Mouse (Mus musculus) ovary, adult 18-20 months (tissue): ENCODE measurements around the gene Kirrel2.

Source experiments
- DNase-seq: peaks from one replicate; pipeline ENCODE4 v3.0.0; 2022; ENCODE audit warnings: low spot score, mixed read lengths

Gene Kirrel2

DNA sequence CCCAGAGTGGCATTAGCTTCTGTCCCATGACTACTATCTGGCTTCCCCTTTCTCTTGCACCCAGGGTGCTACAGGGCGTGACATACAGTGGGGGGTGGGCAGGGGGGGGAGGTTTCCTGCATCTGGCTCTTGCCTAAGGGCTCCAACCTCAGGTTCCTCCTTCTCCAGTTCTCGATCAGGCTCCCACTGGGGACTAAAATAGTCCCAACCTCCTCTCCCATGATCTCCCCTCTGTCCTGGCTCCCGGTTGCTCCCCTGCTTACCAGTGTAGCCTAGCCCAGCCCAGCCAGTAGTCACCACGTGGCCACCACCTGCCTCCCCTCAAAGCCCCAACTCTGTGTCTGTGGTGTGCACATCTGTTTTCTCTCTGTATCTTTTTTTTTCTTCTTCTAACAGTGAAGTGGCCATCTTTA is 44.7 kb downstream of the Kirrel2 start:
- no peak for DNase-seq

DNA sequence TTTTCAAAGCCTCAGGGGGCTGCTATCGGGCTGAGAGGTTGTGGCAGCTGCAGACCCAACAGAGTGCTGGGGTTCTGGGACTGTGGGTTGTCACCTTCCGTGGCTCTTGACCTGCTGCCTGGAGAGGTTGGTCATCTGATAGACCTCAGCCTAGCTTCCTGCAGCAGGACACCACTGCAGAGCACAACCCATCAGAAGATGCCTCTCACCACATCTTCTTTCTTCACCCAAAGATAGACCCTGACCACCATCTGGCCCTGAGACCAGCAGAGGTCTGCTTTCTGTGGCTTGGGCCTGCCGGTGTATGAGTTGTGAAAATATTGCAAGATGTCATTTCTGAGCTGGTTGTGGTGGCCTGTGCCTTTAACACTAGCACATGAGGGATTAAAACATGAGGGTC is 46.5 kb downstream of the Kirrel2 start:
- DNase-seq, result no peak

DNA sequence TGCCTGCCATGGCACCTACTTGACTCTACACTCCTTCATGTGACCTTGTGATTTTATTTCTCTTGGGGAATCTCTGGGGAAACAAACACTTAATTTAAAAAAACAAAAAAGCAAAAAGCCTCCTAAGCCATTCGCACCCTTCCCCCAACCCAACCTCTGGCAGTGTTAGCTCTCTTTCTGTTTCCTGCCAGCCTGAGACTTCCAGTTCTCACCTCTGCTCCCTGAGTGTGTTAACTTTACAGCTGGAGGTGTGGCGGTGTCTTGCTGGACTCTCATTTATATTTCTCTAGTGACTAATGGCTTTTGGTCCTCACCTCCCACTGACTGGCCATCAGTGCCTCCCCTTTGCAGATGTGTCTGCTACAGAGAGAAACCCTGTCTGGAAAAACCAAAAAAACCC is 47.7 kb downstream of the Kirrel2 start:
- no peak for DNase-seq

DNA sequence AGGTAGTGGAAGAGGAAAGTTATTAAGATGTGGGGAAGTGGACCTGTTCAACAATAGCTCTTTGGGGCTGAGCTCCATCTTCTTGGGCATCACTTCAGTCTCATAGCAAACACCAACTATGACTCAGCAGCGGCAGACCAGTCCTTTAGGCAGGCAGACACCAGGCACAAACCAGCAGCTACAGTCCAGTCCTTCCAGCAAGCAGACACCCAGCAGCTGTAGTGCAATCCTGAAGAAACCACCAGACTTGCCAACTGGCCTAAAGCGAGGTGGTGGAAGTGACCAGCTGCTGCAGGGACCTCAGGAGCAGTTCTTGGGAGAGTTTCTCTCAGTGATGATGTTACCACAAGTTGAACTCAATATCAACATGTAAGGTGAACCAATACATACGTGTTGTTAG is 48.9 kb downstream of the Kirrel2 start:
- DNase-seq, result no peak

DNA sequence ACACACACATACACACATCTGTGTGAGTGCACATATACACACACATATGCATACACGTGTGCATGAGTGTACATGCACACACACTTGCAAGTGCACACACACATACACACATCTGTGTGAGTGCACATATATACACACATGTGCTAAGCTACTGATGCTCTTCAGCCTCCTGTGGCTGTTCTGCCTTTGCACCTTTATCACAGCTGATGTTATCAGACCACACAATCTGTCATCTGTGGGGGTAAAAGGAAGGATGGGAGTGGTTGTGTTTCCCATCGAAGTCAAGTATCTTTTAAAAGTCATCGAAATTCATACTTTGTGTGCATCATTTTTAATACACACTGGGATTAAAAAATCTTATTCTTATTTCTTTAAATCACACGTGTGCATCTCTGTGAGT is 55.1 kb downstream of the Kirrel2 start:
- no peak for DNase-seq

DNA sequence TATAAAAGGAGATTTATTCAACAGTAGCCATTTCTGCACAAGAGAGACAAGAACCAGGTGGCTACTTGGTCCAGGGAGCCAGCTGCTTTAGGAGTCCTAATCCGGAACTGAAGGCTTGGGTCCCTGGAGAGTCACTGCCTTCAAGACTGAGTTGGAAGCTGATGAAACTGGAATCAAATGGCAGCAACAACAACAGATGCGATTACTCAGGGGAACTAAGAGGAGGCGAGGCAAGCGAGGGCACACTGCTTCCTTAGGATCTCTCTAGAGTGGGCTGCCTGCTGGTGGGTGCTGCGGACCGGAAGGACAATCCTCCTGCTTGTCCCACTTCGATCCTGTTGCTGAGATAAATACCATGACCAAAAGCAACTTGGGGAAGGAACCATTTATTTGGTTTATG is 57.8 kb downstream of the Kirrel2 start:
- DNase-seq, result no peak
